Mouse (Mus musculus): ENCODE data around the gene Exoc4. TPM values are rescaled to one million over a fixed set of nuclear protein-coding genes. Genes with fewer than 3 reads are reported as not detected.

The Exoc4 gene
- polyA plus RNA-seq, 1 experiment from 2014 or later, result 39.1 TPM

- WGBS, result 29% methylated on average over 9 of the region's 9 CpGs
- Histone ChIP-seq H3K4me2 (ENCODE audit: low read length) (peak overlapping the region; percentile 18; the same call in 1 of the 2 replicates), H3K27me3 (ENCODE audit: control insufficient read depth, insufficient read depth, low read length) (no peaks in the 10 kb centered on the region), H3K9ac (replicated peaks; ENCODE audit: low read length) (no peak overlapping the region), H3K27ac (replicated peaks; ENCODE audit: low read depth, low read length) (peak overlapping the region; percentile 71), H3K36me3 (ENCODE audit: control insufficient read depth, insufficient read depth, low read length) (no peaks in the 10 kb centered on the region), H3K4me1 (ENCODE audit: control insufficient read depth, insufficient read depth, low read length) (peaks cover 40% of the 10 kb centered on the region), H3K4me3 (replicated peaks; ENCODE audit: low read depth, low read length) (no peak overlapping the region), H3K9me3 (ENCODE audit: control insufficient read depth, low read length) (no peaks in the 10 kb centered on the region)
- DNase-seq (peak; percentile 64), ATAC-seq (ENCODE audit: low FRiP score, low TSS enrichment) (no peak)
Measured at GRCm38 (mm10) chr6:33870468-33871142, 621.7 kb downstream of the Exoc4 start.

GRCm38 (mm10) chr6:33871286-33871685, 622.4 kb downstream of the Exoc4 start:
- ATAC-seq (ENCODE audit: low FRiP score, low TSS enrichment) (no peak), DNase-seq (no peak)
- Histone ChIP-seq H3K27ac (replicated peaks; ENCODE audit: low read depth, low read length) (no peak overlapping the region), H3K4me3 (replicated peaks; ENCODE audit: low read depth, low read length) (no peak overlapping the region), H3K4me1 (ENCODE audit: control insufficient read depth, insufficient read depth, low read length) (peaks cover 40% of the 10 kb centered on the region), H3K9ac (replicated peaks; ENCODE audit: low read length) (no peak overlapping the region), H3K9me3 (ENCODE audit: control insufficient read depth, low read length) (no peaks in the 10 kb centered on the region), H3K27me3 (ENCODE audit: control insufficient read depth, insufficient read depth, low read length) (no peaks in the 10 kb centered on the region), H3K36me3 (ENCODE audit: control insufficient read depth, insufficient read depth, low read length) (no peaks in the 10 kb centered on the region), H3K4me2 (ENCODE audit: low read length) (no peak overlapping the region)
- WGBS, result 74% methylated on average over 1 of the region's 1 CpGs

GRCm38 (mm10) chr6:33872192-33872591, 623.3 kb downstream of the Exoc4 start:
- Histone ChIP-seq H3K4me2 (ENCODE audit: low read length) (no peak overlapping the region), H3K27me3 (ENCODE audit: control insufficient read depth, insufficient read depth, low read length) (no peaks in the 10 kb centered on the region), H3K9ac (replicated peaks; ENCODE audit: low read length) (no peak overlapping the region), H3K9me3 (ENCODE audit: control insufficient read depth, low read length) (no peaks in the 10 kb centered on the region), H3K4me3 (replicated peaks; ENCODE audit: low read depth, low read length) (no peak overlapping the region), H3K36me3 (ENCODE audit: control insufficient read depth, insufficient read depth, low read length) (no peaks in the 10 kb centered on the region), H3K4me1 (ENCODE audit: control insufficient read depth, insufficient read depth, low read length) (peaks cover 40% of the 10 kb centered on the region), H3K27ac (replicated peaks; ENCODE audit: low read depth, low read length) (no peak overlapping the region)
- ATAC-seq (ENCODE audit: low FRiP score, low TSS enrichment) (no peak), DNase-seq (no peak)
- 13% methylated on average over 1 of the region's 1 CpGs for WGBS

- ATAC-seq (ENCODE audit: low FRiP score, low TSS enrichment), result no peak
- DNase-seq, result no peak
- Histone ChIP-seq H3K27ac (replicated peaks; ENCODE audit: low read depth, low read length) (no peak overlapping the region), H3K9me3 (ENCODE audit: control insufficient read depth, low read length) (no peaks in the 10 kb centered on the region), H3K9ac (replicated peaks; ENCODE audit: low read length) (no peak overlapping the region), H3K27me3 (ENCODE audit: control insufficient read depth, insufficient read depth, low read length) (no peaks in the 10 kb centered on the region), H3K4me1 (ENCODE audit: control insufficient read depth, insufficient read depth, low read length) (peaks cover 40% of the 10 kb centered on the region), H3K4me2 (ENCODE audit: low read length) (no peak overlapping the region), H3K36me3 (ENCODE audit: control insufficient read depth, insufficient read depth, low read length) (no peaks in the 10 kb centered on the region), H3K4me3 (replicated peaks; ENCODE audit: low read depth, low read length) (no peak overlapping the region)
- 68% methylated on average over 5 of the region's 5 CpGs for WGBS
Measured at GRCm38 (mm10) chr6:33873000-33873399, 624.1 kb downstream of the Exoc4 start.

GRCm38 (mm10) chr6:33874291-33875014, 625.6 kb downstream of the Exoc4 start:
- ATAC-seq (ENCODE audit: low FRiP score, low TSS enrichment) (no peak), DNase-seq (no peak)
- no peak overlapping the region for H3K4me3 ChIP-seq (replicated peaks; ENCODE audit: low read depth, low read length)
- no peak overlapping the region for H3K4me2 ChIP-seq (ENCODE audit: low read length)
- peaks cover 40% of the 10 kb centered on the region for H3K4me1 ChIP-seq (ENCODE audit: control insufficient read depth, insufficient read depth, low read length)
- no peaks in the 10 kb centered on the region for H3K27me3 ChIP-seq (ENCODE audit: control insufficient read depth, insufficient read depth, low read length)
- WGBS, result 52% methylated on average over 8 of the region's 8 CpGs
- H3K9me3 ChIP-seq (ENCODE audit: control insufficient read depth, low read length), result no peaks in the 10 kb centered on the region
- no peak overlapping the region for H3K9ac ChIP-seq (replicated peaks; ENCODE audit: low read length)
- H3K27ac ChIP-seq (replicated peaks; ENCODE audit: low read depth, low read length), result no peak overlapping the region
- H3K36me3 ChIP-seq (ENCODE audit: control insufficient read depth, insufficient read depth, low read length), result no peaks in the 10 kb centered on the region

- no peaks in the 10 kb centered on the region for H3K36me3 ChIP-seq (ENCODE audit: control insufficient read depth, insufficient read depth, low read length)
- H3K9me3 ChIP-seq (ENCODE audit: control insufficient read depth, low read length), result no peaks in the 10 kb centered on the region
- DNase-seq, result no peak
- H3K4me1 ChIP-seq (ENCODE audit: control insufficient read depth, insufficient read depth, low read length), result no peaks in the 10 kb centered on the region
- no peak for ATAC-seq (ENCODE audit: low FRiP score, low TSS enrichment)
- no peak overlapping the region for H3K4me3 ChIP-seq (replicated peaks; ENCODE audit: low read depth, low read length)
- 83% methylated on average over 9 of the region's 9 CpGs for WGBS
- H3K27me3 ChIP-seq (ENCODE audit: control insufficient read depth, insufficient read depth, low read length), result no peaks in the 10 kb centered on the region
- H3K9ac ChIP-seq (replicated peaks; ENCODE audit: low read length), result no peak overlapping the region
- H3K27ac ChIP-seq (replicated peaks; ENCODE audit: low read depth, low read length), result no peak overlapping the region
- no peak overlapping the region for H3K4me2 ChIP-seq (ENCODE audit: low read length)
Measured at GRCm38 (mm10) chr6:33884141-33884683, 635.3 kb downstream of the Exoc4 start.

GRCm38 (mm10) chr6:33886941-33887340, 638.1 kb downstream of the Exoc4 start:
- H3K27ac ChIP-seq (replicated peaks; ENCODE audit: low read depth, low read length), result no peak overlapping the region
- H3K27me3 ChIP-seq (ENCODE audit: control insufficient read depth, insufficient read depth, low read length), result no peaks in the 10 kb centered on the region
- H3K36me3 ChIP-seq (ENCODE audit: control insufficient read depth, insufficient read depth, low read length), result no peaks in the 10 kb centered on the region
- DNase-seq, result no peak
- H3K4me3 ChIP-seq (replicated peaks; ENCODE audit: low read depth, low read length), result no peak overlapping the region
- H3K9ac ChIP-seq (replicated peaks; ENCODE audit: low read length), result no peak overlapping the region
- ATAC-seq (ENCODE audit: low FRiP score, low TSS enrichment), result no peak
- H3K9me3 ChIP-seq (ENCODE audit: control insufficient read depth, low read length), result no peaks in the 10 kb centered on the region
- no peaks in the 10 kb centered on the region for H3K4me1 ChIP-seq (ENCODE audit: control insufficient read depth, insufficient read depth, low read length)
- WGBS, result 95% methylated on average over 2 of the region's 2 CpGs
- no peak overlapping the region for H3K4me2 ChIP-seq (ENCODE audit: low read length)

GRCm38 (mm10) chr6:33890926-33891325, 642.0 kb downstream of the Exoc4 start:
- H3K4me3 ChIP-seq (replicated peaks; ENCODE audit: low read depth, low read length), result no peak overlapping the region
- no peaks in the 10 kb centered on the region for H3K9me3 ChIP-seq (ENCODE audit: control insufficient read depth, low read length)
- WGBS, result 67% methylated on average over 1 of the region's 1 CpGs
- no peak overlapping the region for H3K9ac ChIP-seq (replicated peaks; ENCODE audit: low read length)
- H3K4me2 ChIP-seq (ENCODE audit: low read length), result no peak overlapping the region
- no peaks in the 10 kb centered on the region for H3K4me1 ChIP-seq (ENCODE audit: control insufficient read depth, insufficient read depth, low read length)
- no peaks in the 10 kb centered on the region for H3K36me3 ChIP-seq (ENCODE audit: control insufficient read depth, insufficient read depth, low read length)
- H3K27ac ChIP-seq (replicated peaks; ENCODE audit: low read depth, low read length), result no peak overlapping the region
- ATAC-seq (ENCODE audit: low FRiP score, low TSS enrichment), result no peak
- DNase-seq, result no peak
- H3K27me3 ChIP-seq (ENCODE audit: control insufficient read depth, insufficient read depth, low read length), result no peaks in the 10 kb centered on the region

GRCm38 (mm10) chr6:33892142-33892541, 643.3 kb downstream of the Exoc4 start:
- Histone ChIP-seq H3K4me2 (ENCODE audit: low read length) (no peak overlapping the region), H3K9ac (replicated peaks; ENCODE audit: low read length) (no peak overlapping the region), H3K4me3 (replicated peaks; ENCODE audit: low read depth, low read length) (no peak overlapping the region), H3K9me3 (ENCODE audit: control insufficient read depth, low read length) (no peaks in the 10 kb centered on the region), H3K4me1 (ENCODE audit: control insufficient read depth, insufficient read depth, low read length) (no peaks in the 10 kb centered on the region), H3K36me3 (ENCODE audit: control insufficient read depth, insufficient read depth, low read length) (no peaks in the 10 kb centered on the region), H3K27ac (replicated peaks; ENCODE audit: low read depth, low read length) (no peak overlapping the region), H3K27me3 (ENCODE audit: control insufficient read depth, insufficient read depth, low read length) (no peaks in the 10 kb centered on the region)
- WGBS, result 82% methylated on average over 2 of the region's 2 CpGs
- ATAC-seq (ENCODE audit: low FRiP score, low TSS enrichment) (no peak), DNase-seq (no peak)
